Mouse (Mus musculus) kidney, postnatal 0 days (tissue): ENCODE data around the gene Suds3. TPM values are rescaled to one million over a fixed set of nuclear protein-coding genes. Genes with fewer than 3 reads are reported as not detected.

Source experiments
- ATAC-seq: fragments of 200-750 bp; cut with Nextera tagmentation; replicated peaks from 2 replicates; pipeline ENCODE4 v1.8.0; 2017; ENCODE audit warnings: low read depth, moderate number of reproducible peaks, moderate TSS enrichment, moderate library complexity; ENCODE audit not compliant: low FRiP score
- DNase-seq: peaks from one replicate; pipeline ENCODE4 v3.0.0-alpha.2; 2016; ENCODE audit warnings: low spot score
- H3K27ac ChIP-seq: fragments of 300-500 bp; sonication (generic); 2 replicates; pipeline ENCODE4 v1.5.1; 2014; ENCODE audit warnings: mild to moderate bottlenecking
- H3K27me3 ChIP-seq: fragments of 300-500 bp; sonication (generic); 2 replicates; pipeline ENCODE4 v1.6.1; 2014; ENCODE audit warnings: low read length, mixed read lengths; ENCODE audit not compliant: insufficient read depth
- H3K36me3 ChIP-seq: fragments of 300-500 bp; sonication (generic); 2 replicates; pipeline ENCODE4 v1.6.1; 2014; ENCODE audit warnings: low read length, mixed read lengths; ENCODE audit not compliant: insufficient read depth
- H3K4me1 ChIP-seq: fragments of 300-500 bp; sonication (generic); replicated peaks from 2 replicates; pipeline ENCODE4 v1.6.1; 2014; ENCODE audit warnings: antibody characterized with exemption, low read length, mixed read lengths; ENCODE audit not compliant: insufficient read depth
- H3K4me2 ChIP-seq: fragments of 300-500 bp; sonication (generic); 2 replicates; pipeline ENCODE4 v1.6.1; 2014; ENCODE audit warnings: mild to moderate bottlenecking, low read length, moderate library complexity, mixed read lengths
- H3K4me3 ChIP-seq: fragments of 300-500 bp; sonication (generic); replicated peaks from 2 replicates; pipeline ENCODE4 v1.5.1; 2014; ENCODE audit warnings: low read depth, low read length
- H3K9ac ChIP-seq: fragments of 300-500 bp; sonication (generic); 2 replicates; pipeline ENCODE4 v1.6.1; 2014; ENCODE audit warnings: low read depth, low read length
- H3K9me3 ChIP-seq: fragments of 300-500 bp; sonication (generic); replicated peaks from 2 replicates; pipeline ENCODE4 v1.6.1; 2016; ENCODE audit warnings: low read length, inconsistent platforms, mixed read lengths
- CTCF ChIP-seq: IDR thresholded peaks from 2 replicates; pipeline ENCODE4 v1.5.1; 2016; ENCODE audit warnings: antibody characterized with exemption, low read depth, mild to moderate bottlenecking, moderate library complexity
- WGBS: fragments of 180-500 bp; shearing (Covaris S2); extraction: QIAGEN DNeasy Blood & Tissue Kit; methylation state at CpG from one replicate; pipeline ENCODE4 v1.1.7; 2014; 5-methylcytosine and 5-hydroxymethylcytosine counted together
- polyA plus RNA-seq: library from polyadenylated mRNA; unstranded; fragments of >200 nt; fragmentation: Nextera tagmentation; extraction: Ambion mirVana; gene quantifications from 2 replicates; pipeline ENCODE4 v1.2.1, GENCODE M21; 2015

Gene Suds3
- polyA plus RNA-seq, 1 experiment from 2014 or later = 69.3 TPM

DNA sequence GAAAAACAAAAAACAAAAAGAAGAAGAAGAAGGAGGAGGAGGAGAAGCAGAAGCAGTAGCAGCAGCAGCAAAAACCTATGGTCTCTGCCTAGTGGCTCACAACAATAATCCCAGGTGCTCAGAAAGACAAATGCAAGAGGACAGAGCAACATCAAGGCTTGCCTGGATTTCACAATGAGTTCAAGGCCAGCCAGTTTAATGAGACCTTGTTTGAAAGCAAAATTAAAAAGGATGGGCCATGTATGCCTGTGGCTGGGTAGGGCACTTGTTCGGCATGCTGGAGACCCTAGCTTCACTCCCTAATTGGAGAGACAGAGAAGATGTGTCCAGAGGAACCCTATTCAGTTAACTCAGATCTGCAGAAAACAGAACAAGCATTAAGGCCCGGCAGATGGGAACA, 1.3 kb upstream of the Suds3 start:
- H3K4me3 ChIP-seq = no peak overlapping the region
- H3K27ac ChIP-seq = no peak overlapping the region
- DNase-seq = no peak
- WGBS = 78% methylated on average over 2 of the region's 2 CpGs
- H3K4me2 ChIP-seq = no peak overlapping the region
- no peaks in the 10 kb centered on the region for H3K27me3 ChIP-seq
- H3K9ac ChIP-seq = no peak overlapping the region
- peaks cover 11% of the 10 kb centered on the region; the same call in 1 of the 2 replicates for H3K4me1 ChIP-seq
- ATAC-seq = no peak
- no peak for TF ChIP-seq CTCF
- no peaks in the 10 kb centered on the region for H3K9me3 ChIP-seq
- H3K36me3 ChIP-seq = no peaks in the 10 kb centered on the region

DNA sequence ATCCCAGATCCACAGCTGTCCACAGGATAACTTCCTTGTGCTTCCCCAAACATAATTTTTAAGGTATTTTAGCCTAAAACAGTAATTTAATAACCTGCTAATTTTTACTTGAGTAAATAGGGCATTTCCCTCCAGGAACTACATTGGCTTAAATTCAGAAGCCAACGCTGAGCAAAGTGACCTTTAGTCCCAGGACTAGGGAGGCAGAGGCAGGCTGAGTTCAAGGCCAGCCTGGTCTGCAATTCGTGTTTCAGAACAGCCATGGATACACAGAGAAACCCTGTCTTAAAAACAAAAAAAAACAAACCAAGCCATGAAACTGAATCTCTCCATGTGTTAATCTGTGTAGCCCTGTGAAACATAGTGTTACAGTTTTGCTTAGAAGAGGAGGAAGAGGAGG, 747 bp upstream of the Suds3 start:
- H3K4me1 ChIP-seq = peaks cover 9% of the 10 kb centered on the region; the same call in 1 of the 2 replicates
- 0 out of 2 replicates have a peak overlapping the region, but pooled peaks have one; percentile 10 for H3K27ac ChIP-seq
- WGBS = 65% methylated on average over 2 of the region's 2 CpGs
- no peaks in the 10 kb centered on the region for H3K27me3 ChIP-seq
- no peaks in the 10 kb centered on the region for H3K9me3 ChIP-seq
- 0 out of 2 replicates have a peak, but pooled peaks cover 2% of the 10 kb centered on the region for H3K36me3 ChIP-seq
- no peak overlapping the region for H3K4me3 ChIP-seq
- no peak for DNase-seq
- no peak overlapping the region for H3K9ac ChIP-seq
- ATAC-seq = no peak
- no peak for TF ChIP-seq CTCF
- no peak overlapping the region for H3K4me2 ChIP-seq

- ATAC-seq = 0 out of 2 replicates have a peak, but pooled peaks have one; percentile 5
- no peak for TF ChIP-seq CTCF
These were observed 633 bp downstream of the Suds3 start for GRCm38 (mm10) chr5:117115193-117115767.

GRCm38 (mm10) chr5:117114581-117115192, 1.2 kb downstream of the Suds3 start:
- DNase-seq = peak; percentile 84
- ATAC-seq = no peak
- peak overlapping the region; percentile 98 for H3K4me3 ChIP-seq
- H3K27ac ChIP-seq = peak overlapping the region; percentile 94
- peak overlapping the region; percentile 88 for H3K4me2 ChIP-seq
- peak; percentile 73 for TF ChIP-seq CTCF
- H3K36me3 ChIP-seq = 0 out of 2 replicates have a peak, but pooled peaks cover 5% of the 10 kb centered on the region
- no peaks in the 10 kb centered on the region; the same call in 1 of the 2 replicates for H3K4me1 ChIP-seq
- no peaks in the 10 kb centered on the region for H3K27me3 ChIP-seq
- H3K9ac ChIP-seq = peak overlapping the region; percentile 95
- H3K9me3 ChIP-seq = no peaks in the 10 kb centered on the region
- WGBS = 5% methylated on average over 16 of the region's 16 CpGs

More at GRCm38 (mm10) chr5:117115193-117115767, 633 bp downstream of the Suds3 start:
- H3K4me1 ChIP-seq = no peaks in the 10 kb centered on the region; the same call in 1 of the 2 replicates
- peak overlapping the region; percentile 95 for H3K9ac ChIP-seq
- H3K36me3 ChIP-seq = 0 out of 2 replicates have a peak, but pooled peaks cover 5% of the 10 kb centered on the region
- DNase-seq = peak; percentile 61
- H3K4me2 ChIP-seq = peak overlapping the region; percentile 88
- H3K27me3 ChIP-seq = no peaks in the 10 kb centered on the region
- WGBS = under 1% methylated on average over 42 of the region's 43 CpGs
- peak overlapping the region; percentile 98 for H3K4me3 ChIP-seq
- no peaks in the 10 kb centered on the region for H3K9me3 ChIP-seq
- H3K27ac ChIP-seq = peak overlapping the region; percentile 94

- Histone ChIP-seq H3K4me3 (no peak overlapping the region), H3K9ac (no peak overlapping the region), H3K36me3 (peaks cover 14% of the 10 kb centered on the region; the same call in 1 of the 2 replicates), H3K4me2 (no peak overlapping the region), H3K27ac (no peak overlapping the region), H3K27me3 (no peaks in the 10 kb centered on the region), H3K9me3 (no peaks in the 10 kb centered on the region), H3K4me1 (no peaks in the 10 kb centered on the region)
- DNase-seq (peak; percentile 46), ATAC-seq (no peak)
- peak; percentile 64 for TF ChIP-seq CTCF
- 96% methylated on average over 7 of the region's 7 CpGs for WGBS
These were observed 2.6 kb downstream of the Suds3 start for GRCm38 (mm10) chr5:117113330-117113729.

GRCm38 (mm10) chr5:117111774-117112112, 4.2 kb downstream of the Suds3 start:
- 91% methylated on average over 7 of the region's 7 CpGs for WGBS
- ATAC-seq = no peak
- TF ChIP-seq CTCF = no peak

More at GRCm38 (mm10) chr5:117111774-117112112, 4.2 kb downstream of the Suds3 start:
- no peak overlapping the region for H3K27ac ChIP-seq
- H3K4me2 ChIP-seq = no peak overlapping the region
- H3K4me1 ChIP-seq = no peaks in the 10 kb centered on the region
- peaks cover 23% of the 10 kb centered on the region for H3K36me3 ChIP-seq
- no peaks in the 10 kb centered on the region for H3K9me3 ChIP-seq
- H3K27me3 ChIP-seq = no peaks in the 10 kb centered on the region
- H3K9ac ChIP-seq = no peak overlapping the region
- no peak overlapping the region for H3K4me3 ChIP-seq
- no peak for DNase-seq
